Mouse (Mus musculus): ENCODE data around the gene Rab3b.

Gene Rab3b

GRCm38 (mm10) chr4:108878963-108879822, at the start of gene Rab3b:
TSS of gene Rab3b (plus strand) at chr4:108879063.
- peak; percentile 16 for DNase-seq

- DNase-seq = no peak
These were observed 48.2 kb upstream of the Rab3b start for GRCm38 (mm10) chr4:108830698-108831097.

GRCm38 (mm10) chr4:108832916-108833827, 45.7 kb upstream of the Rab3b start, which contains the start of gene Btf3l4:
TSS of gene Btf3l4 (minus strand) at chr4:108833614.
- peak; percentile 87 for DNase-seq

- no peak for DNase-seq
These were observed 45.1 kb upstream of the Rab3b start for GRCm38 (mm10) chr4:108833828-108834114.

- DNase-seq = peak; percentile 73
These were observed 44.5 kb upstream of the Rab3b start, which contains the start of gene Txndc12 for GRCm38 (mm10) chr4:108834115-108834970. TSS of gene Txndc12 (plus strand) at chr4:108834601.

GRCm38 (mm10) chr4:108834971-108835311, 43.9 kb upstream of the Rab3b start:
- no peak for DNase-seq

- no peak for DNase-seq
These were observed 43.4 kb upstream of the Rab3b start for GRCm38 (mm10) chr4:108835496-108835895.

GRCm38 (mm10) chr4:108838031-108838430, 40.8 kb upstream of the Rab3b start:
- DNase-seq = peak; percentile 53

GRCm38 (mm10) chr4:108841920-108842578, 36.8 kb upstream of the Rab3b start:
- DNase-seq = no peak

- no peak for DNase-seq
These were observed 35.5 kb upstream of the Rab3b start for GRCm38 (mm10) chr4:108843336-108843735.

- DNase-seq = no peak
These were observed 32.9 kb upstream of the Rab3b start for GRCm38 (mm10) chr4:108845824-108846569.

- peak; percentile 75 for DNase-seq
These were observed 31.0 kb upstream of the Rab3b start, which contains the start of gene Kti12 for GRCm38 (mm10) chr4:108847715-108848504. TSS of gene Kti12 (plus strand) at chr4:108847785.

- DNase-seq = no peak
These were observed 30.4 kb upstream of the Rab3b start, which contains the start of gene A730015C16Rik for GRCm38 (mm10) chr4:108848505-108848848. TSS of gene A730015C16Rik (minus strand) at chr4:108848619.

GRCm38 (mm10) chr4:108866806-108867205, 12.1 kb upstream of the Rab3b start:
- no peak for DNase-seq

GRCm38 (mm10) chr4:108869730-108870374, 9.0 kb upstream of the Rab3b start:
- DNase-seq = peak; percentile 91

- DNase-seq = no peak
These were observed 5.1 kb upstream of the Rab3b start for GRCm38 (mm10) chr4:108873746-108874145.

GRCm38 (mm10) chr4:108877901-108878300, 962 bp upstream of the Rab3b start:
- DNase-seq = no peak

- DNase-seq = no peak
These were observed 5.0 kb downstream of the Rab3b start for GRCm38 (mm10) chr4:108883815-108884214.

GRCm38 (mm10) chr4:108887456-108887855, 8.6 kb downstream of the Rab3b start:
- no peak for DNase-seq

GRCm38 (mm10) chr4:108890876-108891275, 12.0 kb downstream of the Rab3b start:
- DNase-seq = no peak
